Mouse (Mus musculus) heart, adult 2 months (tissue): ENCODE measurements around the gene Mmab.

Experiments used
- CTCF ChIP-seq: fragments of 200-600 bp; IDR thresholded peaks from 2 replicates; pipeline ENCODE4 v1.8.1; 2022; ENCODE audit warnings: antibody characterized with exemption, mild to moderate bottlenecking, moderate library complexity
- EP300 ChIP-seq: fragments of 200-500 bp; IDR thresholded peaks from 2 replicates; pipeline ENCODE4 v1.6.1; 2011; ENCODE audit warnings: low read depth, low read length, control low read depth; ENCODE audit not compliant: insufficient read depth
- POLR2A ChIP-seq: fragments of 200-500 bp; IDR thresholded peaks from 2 replicates; pipeline ENCODE4 v1.6.1; 2011; ENCODE audit warnings: mild to moderate bottlenecking, low read depth, low read length, control low read depth; ENCODE audit not compliant: insufficient read depth

- TF ChIP-seq CTCF (peak; percentile 57), POLR2A (no peak), EP300 (no peak)
Observed at GRCm38 (mm10) chr5:114418541-114418940, 25.3 kb downstream of the Mmab start.
